Mouse (Mus musculus): ENCODE data around the gene Mast3. TPM values are rescaled to one million over a fixed set of nuclear protein-coding genes. Genes with fewer than 3 reads are reported as not detected.

The Mast3 gene
- polyA plus RNA-seq, 1 experiment from 2014 or later: 15.5 TPM

DNA sequence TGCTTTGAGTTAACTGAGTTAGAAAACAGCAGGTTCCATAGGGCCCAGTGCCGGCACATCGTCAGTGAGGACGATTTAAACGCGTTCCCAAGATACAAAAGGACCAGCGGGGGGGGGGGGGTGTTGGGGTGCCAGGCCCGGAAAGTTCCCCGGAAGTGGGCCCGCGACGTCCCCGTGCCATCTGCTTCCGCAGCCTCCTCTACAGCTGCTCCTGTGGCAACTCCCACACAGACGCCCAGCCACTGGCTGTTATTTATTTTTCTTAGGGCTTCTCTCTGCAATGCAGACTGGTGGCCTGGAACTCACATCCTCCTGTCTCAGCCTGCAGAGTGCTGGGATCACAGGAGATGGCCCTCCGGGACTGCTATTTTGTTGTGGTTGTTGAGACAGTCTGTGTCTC is 3.7 kb downstream of the Mast3 start:
- no peaks in the 10 kb centered on the region for H3K9me3 ChIP-seq (replicated peaks; ENCODE audit: control insufficient read depth, low read length)
- WGBS: 33% methylated on average over 15 of the region's 15 CpGs
- H3K27me3 ChIP-seq (replicated peaks; ENCODE audit: control insufficient read depth, insufficient read depth, low read length): peaks cover 39% of the 10 kb centered on the region
- H3K9ac ChIP-seq (ENCODE audit: low read length): no peak overlapping the region
- peak; percentile 5 for DNase-seq (ENCODE audit: low spot score)
- H3K4me1 ChIP-seq (ENCODE audit: control insufficient read depth, insufficient read depth, low read length): peaks cover 22% of the 10 kb centered on the region
- H3K4me3 ChIP-seq (ENCODE audit: low read depth, low read length): no peak overlapping the region
- H3K4me2 ChIP-seq (ENCODE audit: low read length): no peak overlapping the region
- no peaks in the 10 kb centered on the region for H3K36me3 ChIP-seq (ENCODE audit: control insufficient read depth, insufficient read depth, low read length)
- H3K27ac ChIP-seq (ENCODE audit: low read depth, low read length): no peak overlapping the region
- ATAC-seq: no peak

DNA sequence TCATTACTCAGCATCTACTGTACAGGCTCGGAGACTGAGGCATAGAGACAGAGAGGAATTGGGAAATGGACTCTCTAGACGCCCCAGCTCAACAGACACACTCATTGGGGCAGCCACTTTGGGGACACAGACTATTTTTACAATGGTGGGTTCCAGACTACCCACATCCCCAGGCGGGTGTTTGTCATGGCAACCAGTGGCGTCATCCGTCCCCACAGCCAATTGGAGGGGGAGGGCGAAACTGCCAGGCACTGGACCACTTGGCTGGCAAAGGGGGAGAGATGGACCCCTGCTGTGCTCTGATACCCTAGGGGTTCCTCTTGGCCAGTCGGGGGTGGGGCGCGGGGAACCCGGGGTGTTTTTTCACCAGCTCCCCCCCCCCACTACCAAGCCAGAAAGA is 4.2 kb downstream of the Mast3 start:
- Histone ChIP-seq H3K4me1 (ENCODE audit: control insufficient read depth, insufficient read depth, low read length) (peaks cover 22% of the 10 kb centered on the region), H3K9me3 (replicated peaks; ENCODE audit: control insufficient read depth, low read length) (no peaks in the 10 kb centered on the region), H3K4me2 (ENCODE audit: low read length) (no peak overlapping the region), H3K4me3 (ENCODE audit: low read depth, low read length) (no peak overlapping the region), H3K27ac (ENCODE audit: low read depth, low read length) (no peak overlapping the region), H3K9ac (ENCODE audit: low read length) (no peak overlapping the region), H3K27me3 (replicated peaks; ENCODE audit: control insufficient read depth, insufficient read depth, low read length) (peaks cover 39% of the 10 kb centered on the region), H3K36me3 (ENCODE audit: control insufficient read depth, insufficient read depth, low read length) (no peaks in the 10 kb centered on the region)
- ATAC-seq (no peak), DNase-seq (ENCODE audit: low spot score) (no peak)
- WGBS: 45% methylated on average over 10 of the region's 10 CpGs

DNA sequence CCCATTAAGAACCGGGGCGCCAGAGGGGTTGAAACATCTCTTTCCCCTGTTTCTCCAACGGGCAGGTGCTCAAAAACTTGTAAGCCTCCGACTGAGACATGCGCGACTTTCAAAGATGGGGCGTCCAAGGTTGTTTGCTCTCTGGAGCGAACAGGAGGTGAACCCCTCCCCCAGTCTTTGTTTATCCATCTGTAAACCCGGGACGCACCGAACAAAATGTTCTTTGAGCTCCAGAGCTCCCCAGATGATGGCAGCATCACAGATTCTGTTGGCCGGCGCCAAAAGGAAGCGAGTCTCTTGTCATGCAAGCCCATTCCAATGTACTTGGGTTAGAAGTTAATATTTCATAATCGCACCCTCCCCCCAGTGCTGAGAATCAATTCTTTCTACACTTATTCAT is 6.6 kb downstream of the Mast3 start:
- 9% methylated on average over 15 of the region's 15 CpGs for WGBS
- H3K4me1 ChIP-seq (ENCODE audit: control insufficient read depth, insufficient read depth, low read length): peaks cover 11% of the 10 kb centered on the region
- peaks cover 33% of the 10 kb centered on the region for H3K27me3 ChIP-seq (replicated peaks; ENCODE audit: control insufficient read depth, insufficient read depth, low read length)
- no peaks in the 10 kb centered on the region for H3K36me3 ChIP-seq (ENCODE audit: control insufficient read depth, insufficient read depth, low read length)
- no peak overlapping the region for H3K27ac ChIP-seq (ENCODE audit: low read depth, low read length)
- H3K9ac ChIP-seq (ENCODE audit: low read length): no peak overlapping the region
- DNase-seq (ENCODE audit: low spot score): peak; percentile 42
- H3K4me2 ChIP-seq (ENCODE audit: low read length): peak overlapping the region; percentile 91
- ATAC-seq: no peak
- no peaks in the 10 kb centered on the region for H3K9me3 ChIP-seq (replicated peaks; ENCODE audit: control insufficient read depth, low read length)
- H3K4me3 ChIP-seq (ENCODE audit: low read depth, low read length): peak overlapping the region; percentile 54

DNA sequence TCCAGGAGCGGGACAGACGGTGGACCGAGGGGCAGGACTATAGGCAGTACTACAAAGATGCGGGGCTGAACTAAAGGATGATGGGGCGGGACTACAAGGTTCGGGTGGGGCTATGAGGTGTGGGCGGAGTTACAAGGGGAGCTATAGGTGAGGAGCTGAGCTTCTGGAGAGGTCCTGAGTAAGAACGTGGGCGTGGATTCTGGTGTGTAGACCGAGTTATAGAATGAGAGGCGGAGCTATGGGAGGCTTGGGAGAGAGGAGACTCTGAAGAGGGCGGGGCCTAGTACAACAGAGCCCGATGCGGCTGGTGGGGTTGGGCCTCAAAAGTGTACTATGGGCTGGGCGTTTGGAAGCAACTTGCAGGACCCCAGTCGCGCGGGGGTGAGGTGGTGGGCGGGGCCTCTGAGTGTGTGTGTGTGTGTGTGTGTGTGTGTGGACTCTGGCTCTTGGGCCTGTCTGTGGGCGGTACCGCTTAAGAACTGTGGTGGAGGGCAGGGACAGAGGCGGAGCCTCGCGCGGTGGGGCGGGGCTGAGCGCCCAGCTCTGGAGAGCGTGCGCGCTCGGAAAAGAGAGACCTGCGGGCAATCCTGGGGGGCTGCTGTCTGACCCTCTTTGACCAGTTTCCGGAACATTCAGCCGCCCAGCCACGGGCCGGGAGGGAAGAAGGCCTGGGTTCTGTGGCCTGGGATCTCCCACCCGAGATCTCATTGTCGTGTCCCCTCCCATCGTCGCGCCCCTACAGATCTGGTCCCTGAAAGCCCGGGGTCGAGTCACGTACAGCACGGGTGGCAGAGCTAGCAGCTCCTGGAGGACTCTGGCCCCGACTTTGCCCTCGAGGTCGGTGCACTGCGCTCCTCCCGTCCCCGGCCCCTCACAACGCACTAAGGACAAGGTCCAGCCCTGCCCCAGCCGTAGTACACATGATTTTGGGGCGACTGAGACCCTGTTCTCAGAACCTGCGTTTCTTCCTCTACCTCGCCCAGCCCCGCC is 7.5 kb downstream of the Mast3 start:
- no peaks in the 10 kb centered on the region for H3K9me3 ChIP-seq (replicated peaks; ENCODE audit: control insufficient read depth, low read length)
- WGBS: under 1% methylated on average over 56 of the region's 57 CpGs
- H3K27me3 ChIP-seq (replicated peaks; ENCODE audit: control insufficient read depth, insufficient read depth, low read length): peaks cover 25% of the 10 kb centered on the region
- H3K36me3 ChIP-seq (ENCODE audit: control insufficient read depth, insufficient read depth, low read length): no peaks in the 10 kb centered on the region
- H3K9ac ChIP-seq (ENCODE audit: low read length): peak overlapping the region; percentile 73
- peak overlapping the region; percentile 91 for H3K4me2 ChIP-seq (ENCODE audit: low read length)
- peak overlapping the region; percentile 54 for H3K4me3 ChIP-seq (ENCODE audit: low read depth, low read length)
- peak overlapping the region; percentile 27; the same call in 1 of the 2 replicates for H3K27ac ChIP-seq (ENCODE audit: low read depth, low read length)
- ATAC-seq (peak; percentile 85), DNase-seq (ENCODE audit: low spot score) (peak; percentile 97)
- peaks cover 16% of the 10 kb centered on the region for H3K4me1 ChIP-seq (ENCODE audit: control insufficient read depth, insufficient read depth, low read length)

GRCm38 (mm10) chr8:70796403-70797080 is 8.3 kb downstream of the Mast3 start:
- 1% methylated on average over 50 of the region's 54 CpGs for WGBS
- H3K4me2 ChIP-seq (ENCODE audit: low read length): peak overlapping the region; percentile 91
- peaks cover 17% of the 10 kb centered on the region for H3K4me1 ChIP-seq (ENCODE audit: control insufficient read depth, insufficient read depth, low read length)
- peak; percentile 3; the same call in 1 of the 2 replicates for ATAC-seq
- peak overlapping the region; percentile 27; the same call in 1 of the 2 replicates for H3K27ac ChIP-seq (ENCODE audit: low read depth, low read length)
- H3K27me3 ChIP-seq (replicated peaks; ENCODE audit: control insufficient read depth, insufficient read depth, low read length): peaks cover 23% of the 10 kb centered on the region
- H3K4me3 ChIP-seq (ENCODE audit: low read depth, low read length): peak overlapping the region; percentile 54
- H3K9ac ChIP-seq (ENCODE audit: low read length): peak overlapping the region; percentile 73
- H3K9me3 ChIP-seq (replicated peaks; ENCODE audit: control insufficient read depth, low read length): no peaks in the 10 kb centered on the region
- no peaks in the 10 kb centered on the region for H3K36me3 ChIP-seq (ENCODE audit: control insufficient read depth, insufficient read depth, low read length)
- DNase-seq (ENCODE audit: low spot score): peak; percentile 6

DNA sequence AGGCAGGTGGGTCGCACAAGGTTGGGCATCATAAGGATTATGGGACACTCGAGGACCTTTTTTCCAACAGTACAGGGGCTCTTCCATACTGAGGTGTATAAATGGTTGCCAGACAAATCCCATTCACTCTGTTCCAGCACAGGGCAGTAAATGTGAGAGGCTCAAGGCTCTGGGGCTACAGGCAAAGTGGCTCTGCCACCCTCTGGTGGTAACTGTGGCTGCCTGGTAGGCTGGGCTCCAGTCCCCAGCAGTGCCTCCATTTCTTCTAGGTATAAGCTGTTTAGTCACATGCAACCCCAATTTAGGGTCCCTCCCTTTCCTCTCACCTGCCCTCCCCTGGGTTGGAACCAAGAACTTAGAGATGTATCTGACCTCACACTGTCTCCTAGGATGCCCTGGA is 9.5 kb downstream of the Mast3 start:
- no peak overlapping the region for H3K4me3 ChIP-seq (ENCODE audit: low read depth, low read length)
- 88% methylated on average over 2 of the region's 2 CpGs for WGBS
- DNase-seq (ENCODE audit: low spot score): no peak
- no peak overlapping the region for H3K4me2 ChIP-seq (ENCODE audit: low read length)
- no peak overlapping the region for H3K9ac ChIP-seq (ENCODE audit: low read length)
- no peak for ATAC-seq
- H3K4me1 ChIP-seq (ENCODE audit: control insufficient read depth, insufficient read depth, low read length): peaks cover 23% of the 10 kb centered on the region
- H3K27me3 ChIP-seq (replicated peaks; ENCODE audit: control insufficient read depth, insufficient read depth, low read length): peaks cover 23% of the 10 kb centered on the region
- no peak overlapping the region for H3K27ac ChIP-seq (ENCODE audit: low read depth, low read length)
- H3K36me3 ChIP-seq (ENCODE audit: control insufficient read depth, insufficient read depth, low read length): no peaks in the 10 kb centered on the region
- no peaks in the 10 kb centered on the region for H3K9me3 ChIP-seq (replicated peaks; ENCODE audit: control insufficient read depth, low read length)

GRCm38 (mm10) chr8:70794215-70794614 is 10.6 kb downstream of the Mast3 start:
- no peak overlapping the region for H3K4me2 ChIP-seq (ENCODE audit: low read length)

GRCm38 (mm10) chr8:70792700-70793099 is 12.2 kb downstream of the Mast3 start:
- peak overlapping the region; percentile 78 for H3K9ac ChIP-seq (ENCODE audit: low read length)
- H3K36me3 ChIP-seq (ENCODE audit: control insufficient read depth, insufficient read depth, low read length): peaks cover 18% of the 10 kb centered on the region; the same call in 1 of the 2 replicates
- H3K27ac ChIP-seq (ENCODE audit: low read depth, low read length): peak overlapping the region; percentile 90
- H3K4me2 ChIP-seq (ENCODE audit: low read length): peak overlapping the region; percentile 75
- ATAC-seq: peak; percentile 31
- WGBS: 0% methylated on average over 20 of the region's 20 CpGs
- H3K9me3 ChIP-seq (replicated peaks; ENCODE audit: control insufficient read depth, low read length): no peaks in the 10 kb centered on the region
- H3K4me1 ChIP-seq (ENCODE audit: control insufficient read depth, insufficient read depth, low read length): peaks cover 19% of the 10 kb centered on the region
- peak overlapping the region; percentile 58 for H3K4me3 ChIP-seq (ENCODE audit: low read depth, low read length)
- peaks cover 2% of the 10 kb centered on the region; the same call in 1 of the 2 replicates for H3K27me3 ChIP-seq (replicated peaks; ENCODE audit: control insufficient read depth, insufficient read depth, low read length)
- no peak for DNase-seq (ENCODE audit: low spot score)

More at GRCm38 (mm10) chr8:70794215-70794614, 10.6 kb downstream of the Mast3 start:
- Histone ChIP-seq H3K9me3 (replicated peaks; ENCODE audit: control insufficient read depth, low read length) (no peaks in the 10 kb centered on the region), H3K4me1 (ENCODE audit: control insufficient read depth, insufficient read depth, low read length) (peaks cover 23% of the 10 kb centered on the region), H3K9ac (ENCODE audit: low read length) (no peak overlapping the region), H3K4me3 (ENCODE audit: low read depth, low read length) (no peak overlapping the region), H3K27me3 (replicated peaks; ENCODE audit: control insufficient read depth, insufficient read depth, low read length) (peaks cover 17% of the 10 kb centered on the region), H3K36me3 (ENCODE audit: control insufficient read depth, insufficient read depth, low read length) (peaks cover 4% of the 10 kb centered on the region; the same call in 1 of the 2 replicates), H3K27ac (ENCODE audit: low read depth, low read length) (no peak overlapping the region)
- ATAC-seq (no peak), DNase-seq (ENCODE audit: low spot score) (no peak)
- 88% methylated on average over 2 of the region's 2 CpGs for WGBS

Data from forebrain, embryonic 14.5 days (tissue).